Mouse (Mus musculus): ENCODE measurements around the gene Atp2a3. TPM values are rescaled to one million over a fixed set of nuclear protein-coding genes. Genes with fewer than 3 reads are reported as not detected.
A peak's percentile ranks its signal among the peaks of the same experiment; 100 is the strongest.

Gene Atp2a3
- polyA plus RNA-seq, 1 experiment from 2014 or later = 0.40 TPM

DNA sequence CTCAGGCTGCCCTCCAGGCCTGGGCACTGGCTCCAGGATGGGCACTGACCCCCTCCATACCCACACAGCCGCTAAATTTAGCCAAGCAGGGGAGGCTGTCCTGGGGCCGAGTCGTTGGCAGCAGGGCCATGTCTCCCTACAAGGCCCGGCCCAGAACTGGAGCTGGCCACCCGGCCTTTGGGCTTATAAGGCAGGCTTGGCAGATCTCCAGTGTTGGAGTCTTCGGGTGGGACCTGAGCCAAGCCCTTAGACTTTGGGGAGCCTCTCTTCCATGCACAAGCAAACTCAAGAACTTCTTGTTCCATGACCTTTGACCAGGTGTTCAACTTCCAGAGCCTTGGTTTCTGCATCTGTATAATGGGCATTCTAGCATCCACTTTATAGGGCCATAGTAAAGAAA lies 35.4 kb downstream of the Atp2a3 start:
- 96% methylated on average over 6 of the region's 6 CpGs for WGBS
- H3K27me3 ChIP-seq = no peaks in the 10 kb centered on the region; the same call in 1 of the 2 replicates

GRCm38 (mm10) chr11:72996781-72997180 lies 35.8 kb downstream of the Atp2a3 start:
- Histone ChIP-seq H3K4me1 (no peaks in the 10 kb centered on the region), H3K4me2 (no peak overlapping the region), H3K27me3 (no peaks in the 10 kb centered on the region; the same call in 1 of the 2 replicates), H3K4me3 (no peak overlapping the region), H3K27ac (no peak overlapping the region), H3K9ac (no peak overlapping the region), H3K36me3 (ENCODE audit: poor library complexity, severe bottlenecking) (no peaks in the 10 kb centered on the region), H3K9me3 (replicated peaks) (no peaks in the 10 kb centered on the region)
- WGBS = 88% methylated on average over 2 of the region's 2 CpGs
- no peak for ATAC-seq

More for the DNA sequence above, 35.4 kb downstream of the Atp2a3 start:
- ATAC-seq = no peak
- H3K4me1 ChIP-seq = no peaks in the 10 kb centered on the region
- no peaks in the 10 kb centered on the region for H3K9me3 ChIP-seq (replicated peaks)
- H3K4me3 ChIP-seq = no peak overlapping the region
- no peak overlapping the region for H3K9ac ChIP-seq
- H3K36me3 ChIP-seq (ENCODE audit: poor library complexity, severe bottlenecking) = no peaks in the 10 kb centered on the region
- H3K4me2 ChIP-seq = no peak overlapping the region
- H3K27ac ChIP-seq = no peak overlapping the region

DNA sequence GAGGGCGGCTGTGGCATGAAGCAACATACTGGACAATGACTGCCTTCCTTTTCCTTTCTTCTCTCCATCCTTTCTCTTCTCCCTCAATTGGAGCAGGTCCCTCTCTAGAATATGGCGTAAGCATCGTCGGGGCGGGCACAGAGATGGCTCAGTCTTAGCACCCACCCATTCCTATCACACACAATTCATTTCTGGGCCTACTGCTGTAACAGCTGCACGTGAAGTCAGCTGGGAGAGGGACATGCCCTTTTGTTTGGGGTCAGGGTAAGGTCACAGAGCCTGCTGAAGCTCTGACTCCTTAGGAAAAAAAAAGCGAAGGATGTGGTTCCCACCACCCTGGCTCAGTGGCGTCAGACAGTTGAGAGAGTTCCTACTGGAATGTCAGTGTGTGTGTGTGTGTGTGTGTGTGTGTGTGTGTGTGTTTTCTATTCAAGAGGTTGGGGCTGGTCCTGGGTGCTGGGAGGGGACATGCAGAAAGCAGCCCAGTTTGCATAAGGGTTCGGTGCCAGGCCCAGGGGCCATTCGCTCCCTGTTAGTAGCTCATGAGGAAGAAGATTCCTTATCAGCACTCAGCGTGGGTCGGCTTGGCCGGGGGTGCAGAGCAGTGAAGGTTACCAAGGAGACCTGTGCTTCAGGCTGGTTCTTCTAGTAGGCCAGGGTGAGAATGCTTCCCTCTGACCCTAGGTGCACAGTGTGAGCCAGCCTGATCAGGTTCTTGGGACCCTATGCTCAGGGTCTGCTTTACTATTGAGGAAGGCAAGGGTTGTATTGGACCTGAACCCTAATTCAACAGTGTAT lies 36.8 kb downstream of the Atp2a3 start:
- Histone ChIP-seq H3K9me3 (replicated peaks) (no peaks in the 10 kb centered on the region), H3K27ac (no peak overlapping the region), H3K36me3 (ENCODE audit: poor library complexity, severe bottlenecking) (no peaks in the 10 kb centered on the region), H3K4me3 (no peak overlapping the region), H3K9ac (no peak overlapping the region), H3K4me1 (no peaks in the 10 kb centered on the region), H3K27me3 (no peaks in the 10 kb centered on the region; the same call in 1 of the 2 replicates), H3K4me2 (no peak overlapping the region)
- 84% methylated on average over 13 of the region's 13 CpGs for WGBS
- no peak for ATAC-seq

DNA sequence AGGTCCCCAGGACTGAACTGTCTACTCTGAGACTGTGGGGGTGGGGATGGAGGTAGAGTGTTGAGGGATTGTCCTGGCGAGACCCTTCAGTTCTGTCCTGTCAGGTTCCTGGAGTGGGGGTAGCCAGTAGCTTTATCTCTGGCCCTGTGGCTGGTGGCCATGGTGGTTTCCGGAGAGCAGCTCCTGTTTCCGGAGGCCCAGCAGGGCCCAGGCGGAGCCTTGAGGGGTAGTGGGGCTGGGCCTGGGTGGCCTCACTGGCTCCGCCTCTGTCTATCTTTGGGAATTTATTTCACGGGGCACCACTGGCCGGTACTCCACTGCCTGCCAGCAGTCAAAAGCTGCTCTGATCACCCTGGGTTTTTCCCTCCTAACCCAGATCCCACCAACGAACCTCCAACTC lies 37.8 kb downstream of the Atp2a3 start, which contains the start of gene P2rx1:
Gene P2rx1 (plus strand): TSS at position 333 of the 400 bp plus-strand sequence.
- no peak for ATAC-seq
- 60% methylated on average over 7 of the region's 8 CpGs for WGBS
- Histone ChIP-seq H3K27ac (no peak within 1 kb of the TSS), H3K4me2 (no peak within 1 kb of the TSS), H3K9me3 (replicated peaks) (no peaks in the 10 kb centered on the region), H3K36me3 (ENCODE audit: poor library complexity, severe bottlenecking) (no peaks in the 10 kb centered on the region), H3K4me1 (no peaks in the 10 kb centered on the region), H3K27me3 (no peaks in the 10 kb centered on the region; the same call in none of the 2 replicates), H3K9ac (no peak within 1 kb of the TSS), H3K4me3 (no peak within 1 kb of the TSS)

GRCm38 (mm10) chr11:73001029-73001428 lies 40.1 kb downstream of the Atp2a3 start:
- no peaks in the 10 kb centered on the region for H3K4me1 ChIP-seq

GRCm38 (mm10) chr11:73006377-73006776 lies 45.4 kb downstream of the Atp2a3 start:
- no peak overlapping the region for H3K4me2 ChIP-seq
- no peaks in the 10 kb centered on the region for H3K9me3 ChIP-seq (replicated peaks)
- 0 out of 2 replicates have a peak, but pooled peaks have one; percentile 45 for ATAC-seq
- H3K9ac ChIP-seq = no peak overlapping the region
- 2% methylated on average over 2 of the region's 2 CpGs for WGBS
- no peak overlapping the region for H3K27ac ChIP-seq
- H3K4me3 ChIP-seq = no peak overlapping the region
- H3K4me1 ChIP-seq = peaks cover 12% of the 10 kb centered on the region
- H3K36me3 ChIP-seq (ENCODE audit: poor library complexity, severe bottlenecking) = no peaks in the 10 kb centered on the region
- H3K27me3 ChIP-seq = peaks cover 15% of the 10 kb centered on the region; the same call in 1 of the 2 replicates

More at GRCm38 (mm10) chr11:73001029-73001428, 40.1 kb downstream of the Atp2a3 start:
- Histone ChIP-seq H3K4me3 (no peak overlapping the region), H3K27me3 (no peaks in the 10 kb centered on the region; the same call in none of the 2 replicates), H3K9ac (no peak overlapping the region), H3K36me3 (ENCODE audit: poor library complexity, severe bottlenecking) (no peaks in the 10 kb centered on the region), H3K27ac (no peak overlapping the region), H3K4me2 (no peak overlapping the region), H3K9me3 (replicated peaks) (no peaks in the 10 kb centered on the region)
- no peak for ATAC-seq
- 16% methylated on average over 6 of the region's 6 CpGs for WGBS

DNA sequence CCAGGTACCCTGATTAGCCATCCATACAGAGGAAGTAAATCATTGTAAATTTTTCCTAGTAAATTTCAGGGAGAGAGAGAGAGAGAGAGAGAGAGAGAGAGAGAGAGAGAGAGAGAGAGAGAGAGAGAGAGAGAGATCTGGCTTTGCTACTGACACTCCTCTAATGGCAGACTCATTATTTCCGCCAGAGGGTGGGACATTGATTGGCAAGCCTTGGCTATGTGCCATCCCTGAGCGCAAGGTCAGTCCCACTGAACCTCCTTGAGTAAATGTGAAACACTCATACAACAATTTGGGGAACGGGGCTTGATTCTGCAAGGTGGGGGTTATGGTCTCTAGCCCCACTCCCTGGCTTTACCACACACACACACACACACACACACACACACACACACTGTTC lies 46.1 kb downstream of the Atp2a3 start:
- 38% methylated on average over 3 of the region's 3 CpGs for WGBS
- no peak for ATAC-seq

GRCm38 (mm10) chr11:73007698-73008481 lies 46.9 kb downstream of the Atp2a3 start:
- no peak overlapping the region for H3K4me3 ChIP-seq
- no peak overlapping the region for H3K4me2 ChIP-seq
- H3K9ac ChIP-seq = no peak overlapping the region
- ATAC-seq = no peak; the same call in 1 of the 2 replicates
- WGBS = 71% methylated on average over 11 of the region's 11 CpGs
- H3K4me1 ChIP-seq = peaks cover 12% of the 10 kb centered on the region
- H3K36me3 ChIP-seq (ENCODE audit: poor library complexity, severe bottlenecking) = no peaks in the 10 kb centered on the region
- H3K27ac ChIP-seq = no peak overlapping the region
- H3K9me3 ChIP-seq (replicated peaks) = no peaks in the 10 kb centered on the region
- H3K27me3 ChIP-seq = peaks cover 15% of the 10 kb centered on the region; the same call in 1 of the 2 replicates

More for the DNA sequence above, 46.1 kb downstream of the Atp2a3 start:
- Histone ChIP-seq H3K9ac (no peak overlapping the region), H3K4me2 (no peak overlapping the region), H3K27me3 (peaks cover 15% of the 10 kb centered on the region; the same call in 1 of the 2 replicates), H3K9me3 (replicated peaks) (no peaks in the 10 kb centered on the region), H3K36me3 (ENCODE audit: poor library complexity, severe bottlenecking) (no peaks in the 10 kb centered on the region), H3K4me3 (no peak overlapping the region), H3K27ac (no peak overlapping the region), H3K4me1 (peaks cover 12% of the 10 kb centered on the region)

GRCm38 (mm10) chr11:73008826-73009225 lies 47.9 kb downstream of the Atp2a3 start:
- Histone ChIP-seq H3K27me3 (peaks cover 15% of the 10 kb centered on the region; the same call in 1 of the 2 replicates), H3K36me3 (ENCODE audit: poor library complexity, severe bottlenecking) (no peaks in the 10 kb centered on the region), H3K9me3 (replicated peaks) (no peaks in the 10 kb centered on the region), H3K4me1 (peaks cover 12% of the 10 kb centered on the region), H3K4me3 (no peak overlapping the region), H3K27ac (no peak overlapping the region), H3K4me2 (no peak overlapping the region), H3K9ac (no peak overlapping the region)
- no peak for ATAC-seq
- 81% methylated on average over 2 of the region's 2 CpGs for WGBS

DNA sequence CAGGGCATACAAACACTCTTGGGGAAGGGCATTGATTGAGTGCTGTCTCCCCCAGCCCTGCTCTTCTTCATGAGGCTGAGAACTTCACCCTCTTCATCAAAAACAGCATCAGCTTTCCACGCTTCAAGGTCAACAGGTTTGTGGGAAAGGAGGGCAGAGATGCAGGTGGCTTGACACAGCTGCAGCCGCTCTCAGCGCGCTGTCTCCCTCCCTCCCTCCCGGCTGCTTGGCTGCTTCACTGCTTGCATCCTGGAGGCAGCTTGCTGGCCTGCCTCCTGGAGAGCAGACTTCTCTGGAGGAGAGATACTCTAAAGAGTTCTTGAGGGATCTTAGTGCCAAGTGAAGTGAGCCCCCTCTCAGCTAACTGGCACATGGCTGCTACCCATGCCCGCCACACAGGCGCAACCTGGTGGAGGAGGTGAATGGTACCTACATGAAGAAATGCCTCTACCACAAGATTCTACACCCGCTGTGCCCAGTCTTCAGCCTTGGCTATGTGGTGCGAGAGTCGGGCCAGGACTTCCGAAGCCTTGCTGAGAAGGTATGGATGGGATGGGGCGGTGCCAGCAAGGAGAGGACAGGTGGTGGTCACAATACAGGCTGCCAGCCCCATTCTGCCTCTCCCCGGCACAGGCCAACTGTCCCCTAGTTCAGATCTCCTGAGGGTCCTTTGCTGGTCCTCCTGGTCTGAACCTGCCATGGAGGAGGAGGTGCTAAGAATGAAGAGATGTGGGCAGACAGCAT lies 48.7 kb downstream of the Atp2a3 start:
- Histone ChIP-seq H3K4me1 (peaks cover 12% of the 10 kb centered on the region), H3K4me3 (no peak overlapping the region), H3K9me3 (replicated peaks) (no peaks in the 10 kb centered on the region), H3K27ac (no peak overlapping the region), H3K4me2 (no peak overlapping the region), H3K9ac (no peak overlapping the region), H3K27me3 (peaks cover 15% of the 10 kb centered on the region; the same call in 1 of the 2 replicates), H3K36me3 (ENCODE audit: poor library complexity, severe bottlenecking) (no peaks in the 10 kb centered on the region)
- 60% methylated on average over 13 of the region's 13 CpGs for WGBS
- no peak for ATAC-seq

DNA sequence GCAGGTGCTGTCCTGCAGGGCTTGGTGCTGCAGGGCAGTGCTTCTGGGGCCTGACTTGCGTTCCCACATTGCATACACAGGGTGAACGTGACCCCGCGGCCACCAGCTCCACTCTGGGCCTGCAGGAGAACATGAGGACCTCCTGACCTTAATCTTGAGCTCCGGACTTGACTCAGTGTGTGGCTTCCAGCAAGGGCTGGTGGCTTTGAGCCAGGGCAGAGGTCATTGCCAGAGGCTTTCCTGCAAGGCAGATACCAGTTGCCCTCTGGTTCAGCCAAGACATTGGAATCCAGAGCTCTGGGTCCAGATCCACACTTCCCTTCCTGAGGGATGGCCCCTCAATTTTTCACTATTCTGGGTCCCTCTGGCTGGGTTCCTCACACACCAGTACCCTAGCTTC lies 53.0 kb downstream of the Atp2a3 start:
- ATAC-seq = no peak
- Histone ChIP-seq H3K36me3 (ENCODE audit: poor library complexity, severe bottlenecking) (no peaks in the 10 kb centered on the region), H3K27me3 (peaks cover 15% of the 10 kb centered on the region), H3K9ac (no peak overlapping the region), H3K4me1 (peaks cover 12% of the 10 kb centered on the region), H3K4me2 (no peak overlapping the region), H3K27ac (no peak overlapping the region), H3K4me3 (no peak overlapping the region), H3K9me3 (replicated peaks) (no peaks in the 10 kb centered on the region)
- 68% methylated on average over 5 of the region's 5 CpGs for WGBS
